Mouse (Mus musculus): ENCODE results near the gene Col23a1. TPM values are rescaled to one million over a fixed set of nuclear protein-coding genes. Genes with fewer than 3 reads are reported as not detected.
"Not testable (repeated sequence)": the region's sequence is repeated elsewhere in the genome, so short reads cannot be mapped to it uniquely, and the experiment has no call there.

The Col23a1 gene
- polyA plus RNA-seq, 1 experiment from 2014 or later, result 17.5 TPM

DNA sequence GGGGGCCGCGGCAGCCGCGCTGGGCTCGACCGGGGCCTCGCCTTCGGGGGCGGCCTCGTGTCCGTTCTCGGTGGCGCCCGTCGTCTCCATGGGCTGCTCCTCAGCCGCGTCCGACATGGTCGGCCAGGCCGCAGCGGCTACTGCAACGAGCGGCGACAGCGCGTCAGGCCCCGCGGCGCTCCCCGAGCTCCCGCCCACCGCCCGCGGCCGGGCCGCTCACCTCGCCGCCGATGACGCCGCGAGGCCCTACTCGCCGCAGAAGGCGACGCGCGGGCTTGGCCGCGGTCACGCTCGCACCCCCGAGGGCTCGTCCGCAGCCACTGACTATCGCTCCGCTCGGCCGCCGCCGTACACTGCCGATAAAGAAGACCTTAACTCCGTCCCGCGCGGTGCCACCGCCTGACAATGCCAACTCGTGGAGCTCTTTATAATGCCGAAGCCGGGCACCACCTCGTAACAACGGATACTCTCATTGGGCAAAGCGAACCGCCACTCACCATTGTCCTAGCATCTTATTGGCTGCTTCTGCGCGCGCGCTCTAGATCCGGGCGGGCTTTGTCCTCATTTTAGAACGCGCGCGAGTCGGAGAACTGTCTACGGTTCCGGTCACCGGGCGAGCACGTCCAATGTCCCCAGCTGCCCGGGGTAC, 316.9 kb downstream of the Col23a1 start, which contains the start of gene Hnrnpab:
TSS of gene Hnrnpab (minus strand) at position 401 of the 649 bp plus-strand sequence.
- H3K9me3 ChIP-seq (replicated peaks; ENCODE audit: control insufficient read depth, low read length), result no peaks in the 10 kb centered on the region
- H3K27me3 ChIP-seq (ENCODE audit: control insufficient read depth, insufficient read depth, low read length), result no peaks in the 10 kb centered on the region
- H3K4me2 ChIP-seq (ENCODE audit: low read depth, low read length), result peak within 1 kb of the TSS; percentile 82
- H3K27ac ChIP-seq (replicated peaks; ENCODE audit: low read depth, low read length), result peak within 1 kb of the TSS; percentile 95
- DNase-seq (ENCODE audit: low spot score) (peak; percentile 99), ATAC-seq (replicated peaks; ENCODE audit: insufficient number of reproducible peaks, low FRiP score, low TSS enrichment, low read depth) (peak; percentile 88)
- peaks cover 27% of the 10 kb centered on the region for H3K36me3 ChIP-seq (replicated peaks; ENCODE audit: control insufficient read depth, insufficient read depth, low read depth, low read length)
- H3K9ac ChIP-seq (replicated peaks; ENCODE audit: low read length), result peak within 1 kb of the TSS; percentile 100
- peak within 1 kb of the TSS; percentile 100 for H3K4me3 ChIP-seq (ENCODE audit: low read depth, low read length)
- H3K4me1 ChIP-seq (ENCODE audit: control insufficient read depth, insufficient read depth, low read length), result no peaks in the 10 kb centered on the region
- under 1% methylated on average over 51 of the region's 91 CpGs for WGBS

DNA sequence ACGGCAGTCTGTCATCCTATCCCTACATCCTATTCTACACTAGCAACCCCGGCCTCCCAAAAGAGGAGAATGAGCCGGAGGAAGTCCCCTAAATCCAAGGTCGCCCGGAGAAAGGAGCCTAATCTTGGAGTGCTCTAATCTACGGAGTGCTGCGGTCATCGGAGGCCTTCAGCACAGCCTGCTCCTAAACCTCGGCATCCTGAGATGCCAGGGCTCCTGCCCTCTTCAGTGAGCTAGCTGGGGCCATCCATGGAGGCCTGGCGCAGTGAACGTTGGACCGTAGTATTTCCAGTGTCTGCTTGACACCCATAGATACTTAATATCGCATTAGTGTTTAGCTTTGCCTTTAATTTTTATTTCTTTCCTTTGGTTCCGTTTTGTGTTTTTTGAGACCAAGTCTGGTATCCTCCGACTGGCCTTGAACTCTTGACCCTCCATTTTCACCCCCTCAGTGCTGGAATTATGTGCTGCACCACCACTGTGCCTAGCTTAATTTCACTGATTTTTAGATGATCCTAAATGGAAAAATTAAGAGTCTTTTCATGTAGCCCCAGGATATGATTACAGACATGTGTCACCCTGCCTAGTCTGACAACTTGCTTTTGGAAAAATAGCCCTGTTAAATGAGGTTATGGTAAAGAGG, 317.5 kb downstream of the Col23a1 start:
- H3K36me3 ChIP-seq (replicated peaks; ENCODE audit: control insufficient read depth, insufficient read depth, low read depth, low read length), result peaks cover 23% of the 10 kb centered on the region
- peak overlapping the region; percentile 87 for H3K27ac ChIP-seq (replicated peaks; ENCODE audit: low read depth, low read length)
- ATAC-seq (replicated peaks; ENCODE audit: insufficient number of reproducible peaks, low FRiP score, low TSS enrichment, low read depth), result no peak; the same call in 1 of the 2 replicates
- no peaks in the 10 kb centered on the region for H3K9me3 ChIP-seq (replicated peaks; ENCODE audit: control insufficient read depth, low read length)
- peak overlapping the region; percentile 82 for H3K4me2 ChIP-seq (ENCODE audit: low read depth, low read length)
- no peaks in the 10 kb centered on the region for H3K4me1 ChIP-seq (ENCODE audit: control insufficient read depth, insufficient read depth, low read length)
- no peak for DNase-seq (ENCODE audit: low spot score)
- 9% methylated on average over 15 of the region's 15 CpGs for WGBS
- H3K27me3 ChIP-seq (ENCODE audit: control insufficient read depth, insufficient read depth, low read length), result no peaks in the 10 kb centered on the region
- H3K9ac ChIP-seq (replicated peaks; ENCODE audit: low read length), result peak overlapping the region; percentile 90
- peak overlapping the region; percentile 100 for H3K4me3 ChIP-seq (ENCODE audit: low read depth, low read length)

DNA sequence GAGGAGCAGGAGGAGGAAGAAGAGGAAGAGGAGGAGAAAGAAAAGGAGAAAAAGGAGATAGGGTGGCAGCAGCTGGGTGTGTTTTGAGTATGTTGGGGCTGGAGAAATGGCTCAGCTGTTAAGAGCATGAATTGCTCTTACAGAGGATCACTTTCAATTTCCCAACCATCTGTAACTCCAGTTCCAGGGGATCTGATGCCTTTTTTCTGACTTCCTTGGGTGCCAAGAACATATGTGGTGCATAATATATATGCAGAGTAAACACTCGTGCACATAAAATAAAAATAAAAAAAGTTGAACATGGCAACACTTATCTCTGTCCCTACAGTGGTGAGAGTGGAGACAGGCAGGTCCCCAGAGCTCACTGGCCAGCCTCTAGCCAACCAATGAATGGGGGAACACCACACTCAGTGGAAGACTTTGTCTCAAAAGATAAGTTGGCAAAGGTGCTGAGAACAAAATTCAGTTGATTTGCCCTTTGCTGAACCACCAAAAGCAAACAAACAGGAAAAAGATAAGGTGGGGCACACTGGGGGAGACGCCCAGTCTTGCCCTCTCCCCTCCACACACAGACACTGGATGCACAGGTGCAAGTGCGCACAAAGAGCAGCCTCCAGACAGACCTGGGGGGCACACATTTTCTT, 319.7 kb downstream of the Col23a1 start:
- ATAC-seq (replicated peaks; ENCODE audit: insufficient number of reproducible peaks, low FRiP score, low TSS enrichment, low read depth) (no peak), DNase-seq (ENCODE audit: low spot score) (no peak)
- 77% methylated on average over 3 of the region's 3 CpGs for WGBS
- H3K27me3 ChIP-seq (ENCODE audit: control insufficient read depth, insufficient read depth, low read length), result no peaks in the 10 kb centered on the region
- H3K4me3 ChIP-seq (ENCODE audit: low read depth, low read length), result no peak overlapping the region
- no peaks in the 10 kb centered on the region for H3K4me1 ChIP-seq (ENCODE audit: control insufficient read depth, insufficient read depth, low read length)
- H3K4me2 ChIP-seq (ENCODE audit: low read depth, low read length), result no peak overlapping the region
- H3K27ac ChIP-seq (replicated peaks; ENCODE audit: low read depth, low read length), result no peak overlapping the region
- H3K9ac ChIP-seq (replicated peaks; ENCODE audit: low read length), result no peak overlapping the region
- H3K36me3 ChIP-seq (replicated peaks; ENCODE audit: control insufficient read depth, insufficient read depth, low read depth, low read length), result peaks cover 6% of the 10 kb centered on the region
- H3K9me3 ChIP-seq (replicated peaks; ENCODE audit: control insufficient read depth, low read length), result no peaks in the 10 kb centered on the region

DNA sequence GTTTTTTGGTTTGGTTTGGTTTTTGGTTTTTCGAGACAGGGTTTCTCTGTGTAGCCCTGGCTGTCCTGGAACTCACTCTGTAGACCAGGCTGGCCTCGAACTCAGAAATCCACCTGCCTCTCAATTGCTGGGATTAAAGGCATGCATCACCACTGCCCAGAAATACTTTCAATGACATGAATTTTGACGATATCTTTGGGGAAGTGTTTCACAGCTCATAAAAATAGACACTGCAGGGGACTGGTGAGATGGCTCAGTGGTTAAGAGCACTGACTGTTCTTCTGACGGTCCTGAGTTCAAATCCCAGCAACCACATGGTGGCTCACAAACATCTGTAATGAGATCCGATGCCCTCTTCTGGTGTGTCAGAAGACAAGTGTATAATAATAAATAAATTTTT, 320.2 kb downstream of the Col23a1 start:
- H3K4me3 ChIP-seq (ENCODE audit: low read depth, low read length); H3K9me3 ChIP-seq (replicated peaks; ENCODE audit: control insufficient read depth, low read length); ATAC-seq (replicated peaks; ENCODE audit: insufficient number of reproducible peaks, low FRiP score, low TSS enrichment, low read depth); H3K36me3 ChIP-seq (replicated peaks; ENCODE audit: control insufficient read depth, insufficient read depth, low read depth, low read length); H3K4me1 ChIP-seq (ENCODE audit: control insufficient read depth, insufficient read depth, low read length); H3K27ac ChIP-seq (replicated peaks; ENCODE audit: low read depth, low read length); DNase-seq (ENCODE audit: low spot score); H3K27me3 ChIP-seq (ENCODE audit: control insufficient read depth, insufficient read depth, low read length); H3K4me2 ChIP-seq (ENCODE audit: low read depth, low read length); H3K9ac ChIP-seq (replicated peaks; ENCODE audit: low read length): not testable (repeated sequence)
- WGBS, result 80% methylated on average over 5 of the region's 5 CpGs

DNA sequence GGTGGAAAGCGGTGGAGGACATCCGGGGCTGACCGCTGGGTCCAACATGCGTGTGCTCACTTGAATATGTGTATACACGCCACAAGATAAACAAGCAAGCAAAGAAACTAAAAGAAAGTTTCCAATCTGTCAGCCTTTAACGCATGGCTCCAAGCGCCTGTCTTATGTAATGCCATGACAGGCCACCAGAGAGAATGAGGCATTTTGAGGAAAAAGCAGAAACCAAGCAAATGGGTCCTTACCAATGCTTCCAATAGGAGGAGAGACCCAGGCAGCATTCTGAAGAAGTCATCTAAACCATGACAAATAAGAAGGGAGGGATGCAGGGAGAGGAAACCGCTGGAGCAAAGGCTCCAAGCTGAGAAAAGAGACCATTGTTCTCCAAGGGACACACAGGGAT, 324.5 kb downstream of the Col23a1 start:
- ATAC-seq (replicated peaks; ENCODE audit: insufficient number of reproducible peaks, low FRiP score, low TSS enrichment, low read depth), result no peak
- no peaks in the 10 kb centered on the region for H3K36me3 ChIP-seq (replicated peaks; ENCODE audit: control insufficient read depth, insufficient read depth, low read depth, low read length)
- no peaks in the 10 kb centered on the region for H3K4me1 ChIP-seq (ENCODE audit: control insufficient read depth, insufficient read depth, low read length)
- no peak overlapping the region for H3K4me3 ChIP-seq (ENCODE audit: low read depth, low read length)
- H3K27ac ChIP-seq (replicated peaks; ENCODE audit: low read depth, low read length), result no peak overlapping the region
- H3K4me2 ChIP-seq (ENCODE audit: low read depth, low read length), result no peak overlapping the region
- no peaks in the 10 kb centered on the region for H3K27me3 ChIP-seq (ENCODE audit: control insufficient read depth, insufficient read depth, low read length)
- no peak for DNase-seq (ENCODE audit: low spot score)
- 73% methylated on average over 8 of the region's 8 CpGs for WGBS
- no peaks in the 10 kb centered on the region for H3K9me3 ChIP-seq (replicated peaks; ENCODE audit: control insufficient read depth, low read length)
- no peak overlapping the region for H3K9ac ChIP-seq (replicated peaks; ENCODE audit: low read length)

DNA sequence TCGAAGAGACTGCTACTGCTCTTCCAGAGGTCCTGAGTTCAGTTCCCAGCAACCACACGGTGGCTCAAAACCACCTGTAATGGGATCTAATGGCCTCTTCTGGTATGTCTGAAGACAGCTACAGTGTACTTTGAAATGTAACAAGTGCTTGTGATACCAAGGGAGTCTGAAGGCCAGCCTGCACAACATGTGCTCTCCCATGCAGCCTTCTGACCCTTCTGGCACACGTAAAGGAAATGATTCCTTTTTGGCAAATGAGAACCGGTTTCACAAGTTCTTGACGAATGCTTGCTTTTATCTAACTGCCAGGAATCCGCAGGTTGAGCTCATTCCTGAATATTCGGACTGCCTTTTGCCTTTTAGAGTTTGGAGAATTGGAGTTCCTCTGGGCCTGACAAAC, 325.4 kb downstream of the Col23a1 start:
- H3K9ac ChIP-seq (replicated peaks; ENCODE audit: low read length), result peak overlapping the region; percentile 58
- H3K4me3 ChIP-seq (ENCODE audit: low read depth, low read length), result peak overlapping the region; percentile 20; the same call in 1 of the 2 replicates
- H3K4me1 ChIP-seq (ENCODE audit: control insufficient read depth, insufficient read depth, low read length), result no peaks in the 10 kb centered on the region
- H3K27ac ChIP-seq (replicated peaks; ENCODE audit: low read depth, low read length), result no peak overlapping the region
- no peaks in the 10 kb centered on the region for H3K9me3 ChIP-seq (replicated peaks; ENCODE audit: control insufficient read depth, low read length)
- no peak for ATAC-seq (replicated peaks; ENCODE audit: insufficient number of reproducible peaks, low FRiP score, low TSS enrichment, low read depth)
- peak overlapping the region; percentile 47 for H3K4me2 ChIP-seq (ENCODE audit: low read depth, low read length)
- no peak for DNase-seq (ENCODE audit: low spot score)
- H3K27me3 ChIP-seq (ENCODE audit: control insufficient read depth, insufficient read depth, low read length), result no peaks in the 10 kb centered on the region
- H3K36me3 ChIP-seq (replicated peaks; ENCODE audit: control insufficient read depth, insufficient read depth, low read depth, low read length), result no peaks in the 10 kb centered on the region
- 42% methylated on average over 7 of the region's 7 CpGs for WGBS

DNA sequence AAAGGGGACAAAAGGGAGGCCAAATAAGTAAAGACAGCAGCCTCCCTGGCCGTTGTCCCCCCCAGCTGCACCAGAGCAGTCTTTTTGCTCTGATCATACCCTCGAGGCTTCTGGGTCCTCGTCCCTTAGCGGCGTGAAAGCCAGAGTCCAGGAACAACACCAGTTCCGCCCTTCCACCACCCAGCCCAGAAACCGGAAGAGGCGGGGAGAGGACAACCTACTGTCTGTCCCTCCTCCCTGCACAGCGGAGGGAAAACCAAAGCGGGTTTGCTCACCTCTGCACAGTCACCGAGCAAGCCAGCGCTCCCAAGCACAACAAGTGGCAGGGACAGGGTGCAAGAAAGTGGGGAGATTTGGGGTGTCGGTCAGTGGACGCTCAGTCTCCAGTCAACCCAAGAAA, 325.9 kb downstream of the Col23a1 start:
- Histone ChIP-seq H3K4me2 (ENCODE audit: low read depth, low read length) (peak overlapping the region; percentile 47), H3K27me3 (ENCODE audit: control insufficient read depth, insufficient read depth, low read length) (no peaks in the 10 kb centered on the region), H3K27ac (replicated peaks; ENCODE audit: low read depth, low read length) (no peak overlapping the region), H3K9ac (replicated peaks; ENCODE audit: low read length) (peak overlapping the region; percentile 58), H3K4me3 (ENCODE audit: low read depth, low read length) (peak overlapping the region; percentile 20), H3K36me3 (replicated peaks; ENCODE audit: control insufficient read depth, insufficient read depth, low read depth, low read length) (no peaks in the 10 kb centered on the region), H3K9me3 (replicated peaks; ENCODE audit: control insufficient read depth, low read length) (no peaks in the 10 kb centered on the region), H3K4me1 (ENCODE audit: control insufficient read depth, insufficient read depth, low read length) (no peaks in the 10 kb centered on the region)
- 5% methylated on average over 14 of the region's 14 CpGs for WGBS
- ATAC-seq (replicated peaks; ENCODE audit: insufficient number of reproducible peaks, low FRiP score, low TSS enrichment, low read depth) (no peak; the same call in 1 of the 2 replicates), DNase-seq (ENCODE audit: low spot score) (peak; percentile 81)

DNA sequence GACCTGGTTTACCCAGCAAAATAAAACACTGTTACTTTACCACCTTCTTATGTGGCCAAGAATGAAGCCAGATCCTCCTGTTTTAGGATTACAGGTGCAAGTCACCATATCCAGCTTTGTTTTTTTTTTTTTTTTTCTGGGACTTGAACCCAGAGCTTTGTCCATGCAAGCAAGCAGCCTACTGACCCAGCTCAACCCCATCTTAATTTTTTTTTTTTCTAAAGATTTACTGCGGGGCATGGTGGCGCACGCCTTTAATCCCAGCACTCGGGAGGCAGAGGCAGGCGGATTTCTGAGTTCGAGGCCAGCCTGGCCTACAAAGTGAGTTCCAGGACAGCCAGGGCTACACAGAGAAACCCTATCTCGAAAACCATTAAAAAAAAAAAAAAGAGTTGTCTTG, 326.4 kb downstream of the Col23a1 start:
- not testable (repeated sequence) for H3K9me3 ChIP-seq (replicated peaks; ENCODE audit: control insufficient read depth, low read length); DNase-seq (ENCODE audit: low spot score); H3K4me3 ChIP-seq (ENCODE audit: low read depth, low read length); H3K27me3 ChIP-seq (ENCODE audit: control insufficient read depth, insufficient read depth, low read length); H3K9ac ChIP-seq (replicated peaks; ENCODE audit: low read length); ATAC-seq (replicated peaks; ENCODE audit: insufficient number of reproducible peaks, low FRiP score, low TSS enrichment, low read depth); H3K36me3 ChIP-seq (replicated peaks; ENCODE audit: control insufficient read depth, insufficient read depth, low read depth, low read length); H3K4me2 ChIP-seq (ENCODE audit: low read depth, low read length); H3K27ac ChIP-seq (replicated peaks; ENCODE audit: low read depth, low read length); H3K4me1 ChIP-seq (ENCODE audit: control insufficient read depth, insufficient read depth, low read length)
- WGBS, result 92% methylated on average over 7 of the region's 7 CpGs

Data from embryonic facial prominence, embryonic 11.5 days (tissue).